Mouse (Mus musculus) myocyte (in vitro differentiated cells): ENCODE results near the gene Utf1. TPM values are rescaled to one million over a fixed set of nuclear protein-coding genes. Genes with fewer than 3 reads are reported as not detected.

Experiments used
- H3K27me3 ChIP-seq: one replicate; pipeline ENCODE4 v1.6.1; 2011; ENCODE audit not compliant: control insufficient read depth, insufficient read depth, insufficient read length
- H3K36me3 ChIP-seq: one replicate; pipeline ENCODE4 v1.6.1; 2011; ENCODE audit not compliant: control insufficient read depth, insufficient read depth
- H3K4me2 ChIP-seq: one replicate; pipeline ENCODE4 v1.6.1; 2011; ENCODE audit warnings: low read depth, control low read depth
- H3K4me3 ChIP-seq: one replicate; pipeline ENCODE4 v1.5.1; 2011; ENCODE audit warnings: mild to moderate bottlenecking, control low read depth, moderate library complexity
- H3K79me2 ChIP-seq: one replicate; pipeline ENCODE4 v1.6.1; 2011; ENCODE audit not compliant: control insufficient read depth, insufficient read depth
- H3ac ChIP-seq: one replicate; pipeline ENCODE4 v1.6.1; 2011; ENCODE audit not compliant: control insufficient read depth, insufficient read length
- CEBPB ChIP-seq: IDR thresholded peaks from 2 replicates; pipeline ENCODE4 v1.6.1; 2011; ENCODE audit warnings: mild to moderate bottlenecking, moderate library complexity; ENCODE audit not compliant: poor library complexity, insufficient read depth, severe bottlenecking
- E2F4 ChIP-seq: IDR thresholded peaks from one replicate; pipeline ENCODE4 v1.6.1; 2011; ENCODE audit warnings: mild to moderate bottlenecking, control low read depth, moderate library complexity; ENCODE audit not compliant: insufficient read depth
- MAX ChIP-seq: IDR thresholded peaks from one replicate; pipeline ENCODE4 v1.6.1; 2011; ENCODE audit warnings: low read depth, mild to moderate bottlenecking, control low read depth
- MYOD1 ChIP-seq, 3 experiments: IDR thresholded peaks; one replicate each; pipeline ENCODE4 v1.6.1; 2011; ENCODE audit warnings: control low read depth in 2 of 3, low read depth in 2 of 3, mild to moderate bottlenecking in 2 of 3, moderate library complexity in 1 of 3; ENCODE audit not compliant: insufficient read length in 2 of 3, control insufficient read depth in 1 of 3
- MYOG ChIP-seq, 3 experiments: IDR thresholded peaks; one replicate each; pipeline ENCODE4 v1.6.1; 2011; ENCODE audit warnings: control low read depth in 2 of 3, low read depth in 2 of 3, mild to moderate bottlenecking in 2 of 3; ENCODE audit not compliant: insufficient read length in 2 of 3, control insufficient read depth in 1 of 3, insufficient read depth in 1 of 3
- POLR2A ChIP-seq: IDR thresholded peaks from one replicate; pipeline ENCODE4 v1.6.1; 2011; ENCODE audit warnings: low read depth, mild to moderate bottlenecking, control low read depth, moderate library complexity; ENCODE audit not compliant: insufficient read length
- POLR2AphosphoS2 ChIP-seq: IDR thresholded peaks from one replicate; pipeline ENCODE4 v1.6.1; 2011; ENCODE audit warnings: low read depth, control low read depth; ENCODE audit not compliant: insufficient read length
- REST ChIP-seq: IDR thresholded peaks from one replicate; pipeline ENCODE4 v1.6.1; 2011; ENCODE audit warnings: mild to moderate bottlenecking, control low read depth, moderate library complexity; ENCODE audit not compliant: insufficient read depth, insufficient read length
- SRF ChIP-seq: IDR thresholded peaks from one replicate; pipeline ENCODE4 v1.6.1; 2011; ENCODE audit warnings: low read depth; ENCODE audit not compliant: control insufficient read depth, insufficient read length
- TCF12 ChIP-seq: IDR thresholded peaks from one replicate; pipeline ENCODE4 v1.6.1; 2011; ENCODE audit warnings: mild to moderate bottlenecking, control low read depth; ENCODE audit not compliant: poor library complexity, insufficient read depth, severe bottlenecking
- TCF3 ChIP-seq: IDR thresholded peaks from one replicate; pipeline ENCODE4 v1.6.1; 2011; ENCODE audit warnings: low read depth, control low read depth; ENCODE audit not compliant: insufficient read length
- USF1 ChIP-seq: IDR thresholded peaks from one replicate; pipeline ENCODE4 v1.6.1; 2011; ENCODE audit warnings: low read depth, mild to moderate bottlenecking, control low read depth, moderate library complexity
- polyA plus RNA-seq: library from polyadenylated mRNA; unstranded; fragments of >200 nt; fragmentation: generic; extraction: Trizol; gene quantifications from one replicate; pipeline ENCODE4 v1.2.1, GENCODE M21; 2012; ENCODE audit warnings: missing spikeins

Gene Utf1
- polyA plus RNA-seq, 1 experiment: not detected

- Histone ChIP-seq H3K36me3 (no peaks in the 10 kb centered on the region), H3K27me3 (no peaks in the 10 kb centered on the region), H3K79me2 (no peaks in the 10 kb centered on the region)
These were observed 13.8 kb downstream of the Utf1 start for GRCm38 (mm10) chr7:139957437-139957836.

DNA sequence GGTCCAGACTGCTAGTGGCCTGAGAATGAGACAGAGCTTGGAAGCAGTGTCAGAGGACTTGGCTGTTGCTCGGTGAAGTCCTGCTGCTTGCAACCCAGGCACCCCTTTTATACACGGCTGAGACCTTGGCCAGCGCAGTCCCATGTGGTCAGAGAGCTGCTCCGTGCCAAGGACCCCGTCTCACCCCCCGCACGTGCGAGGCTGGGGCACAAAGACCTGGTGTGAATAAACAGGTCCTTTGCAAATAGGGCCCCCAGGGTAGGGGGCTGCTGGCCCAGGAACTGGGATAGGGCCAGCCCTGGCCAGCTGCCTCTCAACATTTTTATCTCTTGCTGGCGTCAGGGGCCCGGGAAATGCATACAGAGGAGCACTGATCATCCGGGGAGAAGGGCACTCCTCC, 14.4 kb downstream of the Utf1 start:
- Histone ChIP-seq H3K4me2 (no peak overlapping the region), H3K27me3 (no peaks in the 10 kb centered on the region), H3ac (no peak overlapping the region), H3K79me2 (no peaks in the 10 kb centered on the region), H3K4me3 (no peak overlapping the region), H3K36me3 (no peaks in the 10 kb centered on the region)
- no peak for TF ChIP-seq REST
- TF ChIP-seq POLR2A: no peak
- TF ChIP-seq USF1: no peak
- no peak for TF ChIP-seq MAX
- no peak for TF ChIP-seq TCF12
- no peak for TF ChIP-seq CEBPB
- no peak for TF ChIP-seq MYOG (IDR thresholded peaks at IDR 0.05; ENCODE audit: control insufficient read depth in 1 of 3, insufficient read depth in 1 of 3, insufficient read length in 2 of 3, low read depth in 2 of 3)
- TF ChIP-seq POLR2AphosphoS2: no peak
- no peak for TF ChIP-seq TCF3
- no peak for TF ChIP-seq SRF
- no peak for TF ChIP-seq MYOD1 (IDR thresholded peaks at IDR 0.05; ENCODE audit: control insufficient read depth in 1 of 3, insufficient read length in 2 of 3, low read depth in 2 of 3)
- TF ChIP-seq E2F4: no peak

More at GRCm38 (mm10) chr7:139957437-139957836, 13.8 kb downstream of the Utf1 start:
- TF ChIP-seq TCF12: no peak
- TF ChIP-seq USF1: no peak
- TF ChIP-seq POLR2AphosphoS2: no peak
- TF ChIP-seq SRF: no peak
- no peak for TF ChIP-seq MYOD1 (IDR thresholded peaks at IDR 0.05; ENCODE audit: control insufficient read depth in 1 of 3, insufficient read length in 2 of 3, low read depth in 2 of 3)
- TF ChIP-seq REST: no peak
- no peak for TF ChIP-seq MYOG (IDR thresholded peaks at IDR 0.05; ENCODE audit: control insufficient read depth in 1 of 3, insufficient read depth in 1 of 3, insufficient read length in 2 of 3, low read depth in 2 of 3)
- TF ChIP-seq CEBPB: no peak
- no peak for TF ChIP-seq E2F4
- no peak for TF ChIP-seq POLR2A
- no peak for TF ChIP-seq MAX
- no peak for TF ChIP-seq TCF3
- H3K4me2 ChIP-seq: no peak overlapping the region
- H3K4me3 ChIP-seq: no peak overlapping the region
- no peak overlapping the region for H3ac ChIP-seq

- no peak overlapping the region for H3ac ChIP-seq
- no peaks in the 10 kb centered on the region for H3K36me3 ChIP-seq
- TF ChIP-seq SRF (no peak), CEBPB (no peak), MYOD1 (IDR thresholded peaks at IDR 0.05; ENCODE audit: control insufficient read depth in 1 of 3, insufficient read length in 2 of 3, low read depth in 2 of 3) (no peak)
- H3K79me2 ChIP-seq: no peaks in the 10 kb centered on the region
- H3K4me3 ChIP-seq: no peak overlapping the region
- H3K4me2 ChIP-seq: no peak overlapping the region
- no peaks in the 10 kb centered on the region for H3K27me3 ChIP-seq
These were observed 17.6 kb downstream of the Utf1 start for GRCm38 (mm10) chr7:139961141-139961540.

GRCm38 (mm10) chr7:139963814-139964213, 20.2 kb downstream of the Utf1 start:
- H3K4me2 ChIP-seq: no peak overlapping the region
- no peak overlapping the region for H3K4me3 ChIP-seq
- H3K27me3 ChIP-seq: no peaks in the 10 kb centered on the region
- no peaks in the 10 kb centered on the region for H3K79me2 ChIP-seq
- H3K36me3 ChIP-seq: no peaks in the 10 kb centered on the region
- TF ChIP-seq MYOD1 (IDR thresholded peaks at IDR 0.05; ENCODE audit: control insufficient read depth in 1 of 3, insufficient read length in 2 of 3, low read depth in 2 of 3) (no peak), POLR2A (no peak), POLR2AphosphoS2 (no peak), CEBPB (no peak), TCF3 (no peak), MYOG (IDR thresholded peaks at IDR 0.05; ENCODE audit: control insufficient read depth in 1 of 3, insufficient read depth in 1 of 3, insufficient read length in 2 of 3, low read depth in 2 of 3) (no peak), MAX (no peak), E2F4 (no peak), USF1 (no peak)
- H3ac ChIP-seq: no peak overlapping the region

DNA sequence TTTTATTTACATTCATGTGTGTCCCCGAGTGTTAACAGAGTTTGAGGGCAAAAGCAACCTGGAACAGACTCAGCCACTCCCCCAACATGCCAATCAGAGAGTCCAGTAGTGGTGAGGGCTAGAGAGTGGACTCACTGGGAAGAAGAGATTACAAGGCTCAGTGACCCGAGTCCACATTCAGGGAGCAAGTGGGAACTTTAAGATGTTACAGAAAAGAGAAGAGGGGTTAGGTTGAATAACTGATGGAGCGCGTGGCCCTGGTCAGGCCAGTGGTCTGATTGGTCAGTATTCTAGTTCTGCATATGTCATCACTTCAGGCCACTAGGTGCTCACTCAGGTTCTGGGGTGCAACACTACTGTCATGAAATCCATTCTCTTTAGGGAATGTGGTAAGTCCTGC, 23.6 kb downstream of the Utf1 start:
- no peaks in the 10 kb centered on the region for H3K36me3 ChIP-seq
- no peaks in the 10 kb centered on the region for H3K27me3 ChIP-seq
- H3K4me3 ChIP-seq: no peak overlapping the region
- no peaks in the 10 kb centered on the region for H3K79me2 ChIP-seq
- TF ChIP-seq CEBPB (no peak), MYOG (IDR thresholded peaks at IDR 0.05; ENCODE audit: control insufficient read depth in 1 of 3, insufficient read depth in 1 of 3, insufficient read length in 2 of 3, low read depth in 2 of 3) (no peak)
- no peak overlapping the region for H3ac ChIP-seq
- no peak overlapping the region for H3K4me2 ChIP-seq
